Mouse (Mus musculus): Measurements from ENCODE around the gene Zfp280b.

DNA sequence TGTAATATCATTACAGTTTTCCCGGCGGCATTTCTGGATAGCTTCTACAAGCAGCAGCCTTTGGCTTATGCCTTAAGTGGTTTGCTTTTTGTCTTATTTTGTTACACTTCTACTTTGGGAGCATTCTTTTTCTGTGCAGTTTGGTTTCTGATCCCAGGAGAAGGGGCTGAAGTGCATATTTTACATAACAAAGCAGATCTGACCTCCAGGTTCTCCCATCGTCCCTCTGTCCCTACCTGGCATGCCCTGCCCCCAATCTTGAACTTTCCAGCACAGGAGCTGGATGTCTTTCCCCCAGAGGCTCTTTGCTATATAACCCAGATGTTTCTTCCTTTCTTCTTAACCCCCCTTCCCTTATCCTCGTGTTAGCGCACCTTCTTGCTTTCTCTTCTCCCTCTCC lies 12.9 kb downstream of the Zfp280b start:
- TF ChIP-seq POLR2A (IDR thresholded peaks at IDR 0.05; ENCODE audit: extremely low read depth, insufficient read depth, low read length) (no peak), CTCF (IDR thresholded peaks at IDR 0.05; ENCODE audit: low read depth, low read length) (no peak)
